Mouse (Mus musculus) right cerebral cortex, adult 18-20 months (tissue): ENCODE measurements around the gene Jak3.
"Not testable (repeated sequence)": the region's sequence is repeated elsewhere in the genome, so short reads cannot be mapped to it uniquely, and the experiment has no call there.

Experiments
- DNase-seq: peaks from one replicate; pipeline ENCODE4 v3.0.0; 2022; ENCODE audit warnings: mixed read lengths

Jak3 gene

DNA sequence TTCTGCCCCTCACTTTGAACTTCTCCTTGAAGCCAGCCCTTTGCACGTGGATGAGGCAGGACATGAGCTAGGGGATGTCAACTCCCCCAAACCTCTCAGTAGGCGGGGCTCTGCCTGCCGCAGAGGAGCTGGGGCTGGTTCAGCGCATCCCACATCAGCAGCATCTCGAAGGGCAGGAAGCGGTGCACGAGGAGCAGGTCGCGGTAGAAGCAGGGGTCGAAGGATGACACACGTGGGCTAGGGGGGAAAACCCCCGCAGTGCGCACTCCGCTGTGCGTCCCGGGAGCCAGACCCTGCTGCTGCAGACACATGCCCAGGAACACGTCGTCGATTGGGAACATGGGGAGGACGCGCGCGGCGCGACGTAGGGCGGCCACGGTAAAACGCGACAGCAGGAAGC is 16.4 kb downstream of the Jak3 start:
- no peak for DNase-seq

GRCm38 (mm10) chr8:71693166-71694041 is 17.3 kb downstream of the Jak3 start:
- no peak for DNase-seq

GRCm38 (mm10) chr8:71695456-71695855 is 19.4 kb downstream of the Jak3 start:
- DNase-seq = not testable (repeated sequence)

- no peak for DNase-seq
Measured at GRCm38 (mm10) chr8:71700493-71701269, 24.6 kb downstream of the Jak3 start.

GRCm38 (mm10) chr8:71701414-71702086 is 25.5 kb downstream of the Jak3 start, which contains the start of gene B3gnt3:
B3gnt3 (minus strand) TSS chr8:71701789.
- no peak for DNase-seq

GRCm38 (mm10) chr8:71702087-71702432 is 26.0 kb downstream of the Jak3 start:
- no peak for DNase-seq

- no peak for DNase-seq
Measured at GRCm38 (mm10) chr8:71702923-71703322, 26.8 kb downstream of the Jak3 start.

DNA sequence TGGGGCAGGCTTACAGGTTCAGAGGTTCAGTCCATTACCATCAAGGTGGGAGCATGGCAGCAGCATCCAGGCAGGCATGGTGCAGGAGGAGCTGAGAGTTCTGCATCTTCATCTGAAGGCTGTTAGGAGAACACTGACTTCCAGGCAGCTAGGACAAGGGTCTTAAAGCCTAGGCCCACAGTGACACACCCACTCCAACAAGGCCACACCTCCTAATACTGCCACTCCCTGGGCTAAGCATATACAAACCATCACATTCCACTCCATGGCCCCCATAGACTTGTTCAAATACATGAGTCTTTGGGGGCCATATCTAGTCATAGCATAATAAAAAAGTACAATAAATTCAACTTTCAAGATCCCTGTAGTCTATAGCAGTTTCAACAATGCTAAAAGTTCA is 27.3 kb downstream of the Jak3 start:
- DNase-seq = not testable (repeated sequence)

DNA sequence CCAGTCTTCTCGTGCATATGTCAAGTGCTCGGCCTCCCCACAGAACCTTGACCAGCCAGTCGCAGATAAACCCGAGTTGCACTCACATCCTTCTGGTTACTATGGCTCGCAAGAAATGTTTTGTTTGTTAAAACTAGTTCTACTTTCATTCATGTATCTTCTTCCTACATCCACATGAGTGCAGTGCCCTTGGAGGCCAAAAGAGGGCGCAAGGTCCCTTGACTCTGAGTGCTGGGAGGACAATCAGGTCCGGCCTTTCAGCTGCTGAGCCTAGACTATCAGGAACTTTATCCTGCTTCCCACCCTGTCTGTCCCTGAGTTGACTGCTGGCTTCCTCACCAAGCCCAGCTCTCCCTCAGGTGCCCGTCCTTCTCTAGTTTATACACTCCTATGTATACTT is 31.8 kb downstream of the Jak3 start:
- DNase-seq = peak; percentile 64

DNA sequence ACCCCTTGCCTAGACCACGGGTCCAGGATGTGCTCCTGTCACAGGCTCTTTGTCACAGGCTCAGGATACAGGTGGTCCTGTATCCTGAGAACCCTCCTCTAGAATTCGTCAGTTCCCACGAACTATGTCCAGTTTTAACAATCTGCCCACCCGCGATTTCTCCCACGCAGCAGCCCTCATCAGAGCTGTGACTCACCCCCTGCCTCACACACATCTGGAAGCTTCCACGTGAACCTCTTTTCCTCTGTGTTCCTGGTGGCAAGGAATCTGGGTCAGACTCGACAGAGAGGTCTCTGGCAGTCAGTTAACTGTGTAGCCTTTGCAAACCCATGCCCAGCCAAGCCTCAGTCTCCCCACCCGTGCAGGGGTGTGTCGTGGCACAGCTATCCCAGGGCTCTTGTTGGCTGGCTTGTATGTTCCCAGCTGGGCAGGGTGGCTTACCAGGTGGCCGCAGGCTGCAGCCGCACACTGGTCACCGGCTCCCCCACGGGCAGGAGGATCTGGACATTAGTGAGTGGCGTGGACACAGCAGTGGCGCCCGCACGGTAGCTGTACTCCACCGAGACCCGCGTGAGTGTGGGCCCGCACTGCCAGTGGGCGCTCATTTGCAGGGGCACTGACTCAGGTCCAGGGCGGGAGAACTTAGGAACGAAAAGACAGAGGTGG is 33.2 kb downstream of the Jak3 start:
- DNase-seq = peak; percentile 65

- peak; percentile 82 for DNase-seq
Measured at GRCm38 (mm10) chr8:71709800-71710446, 33.8 kb downstream of the Jak3 start.

GRCm38 (mm10) chr8:71711574-71711973 is 35.5 kb downstream of the Jak3 start:
- DNase-seq = no peak

- DNase-seq = peak; percentile 71
Measured at GRCm38 (mm10) chr8:71715531-71715930, 39.4 kb downstream of the Jak3 start.

DNA sequence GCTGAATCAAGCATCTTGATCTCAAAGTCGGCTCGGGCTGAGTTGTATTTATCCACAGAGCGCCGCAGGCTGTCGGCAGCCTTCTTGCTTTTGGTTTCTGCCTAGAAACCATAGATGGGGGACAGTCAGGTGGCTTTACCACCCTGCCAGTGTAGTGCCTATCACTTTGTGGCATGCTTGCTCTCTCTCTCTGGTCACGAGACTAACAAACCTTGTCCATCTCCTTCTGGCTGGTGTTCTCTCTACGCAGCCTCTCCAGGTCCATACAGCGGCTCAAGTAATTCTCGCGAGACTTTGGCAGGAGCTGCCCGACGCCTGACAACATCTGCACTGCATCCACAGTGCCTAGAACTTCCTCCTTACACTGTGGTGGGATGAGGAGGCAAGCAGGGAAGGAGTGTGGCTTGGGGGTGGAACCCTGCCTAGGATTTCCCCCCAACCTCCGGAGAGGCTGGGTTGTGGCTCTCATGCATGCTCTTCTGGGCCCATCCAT is 40.5 kb downstream of the Jak3 start:
- DNase-seq = no peak

- DNase-seq = no peak
Measured at GRCm38 (mm10) chr8:71717096-71717495, 41.0 kb downstream of the Jak3 start.

DNA sequence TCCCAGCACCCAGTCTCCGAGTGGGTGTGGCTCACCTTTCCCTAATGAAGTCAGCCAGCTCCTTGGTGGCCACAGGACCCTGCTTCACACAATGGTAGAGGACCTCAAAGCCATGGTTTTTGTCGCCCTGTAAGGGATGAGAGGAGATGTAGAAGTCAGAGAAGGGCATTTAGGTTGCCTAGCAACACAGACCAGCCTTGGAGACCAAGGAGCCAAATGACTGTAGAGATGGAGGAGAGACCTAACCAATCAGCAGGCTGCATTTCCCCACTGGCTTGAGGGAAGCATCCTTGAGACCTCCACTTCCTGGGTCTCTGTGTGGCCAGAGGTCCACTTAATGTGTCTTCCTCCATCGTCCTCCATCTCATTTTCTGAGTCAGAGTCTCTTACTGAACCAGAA is 42.2 kb downstream of the Jak3 start:
- no peak for DNase-seq

- DNase-seq = peak; percentile 67
Measured at GRCm38 (mm10) chr8:71719218-71719617, 43.1 kb downstream of the Jak3 start.

DNA sequence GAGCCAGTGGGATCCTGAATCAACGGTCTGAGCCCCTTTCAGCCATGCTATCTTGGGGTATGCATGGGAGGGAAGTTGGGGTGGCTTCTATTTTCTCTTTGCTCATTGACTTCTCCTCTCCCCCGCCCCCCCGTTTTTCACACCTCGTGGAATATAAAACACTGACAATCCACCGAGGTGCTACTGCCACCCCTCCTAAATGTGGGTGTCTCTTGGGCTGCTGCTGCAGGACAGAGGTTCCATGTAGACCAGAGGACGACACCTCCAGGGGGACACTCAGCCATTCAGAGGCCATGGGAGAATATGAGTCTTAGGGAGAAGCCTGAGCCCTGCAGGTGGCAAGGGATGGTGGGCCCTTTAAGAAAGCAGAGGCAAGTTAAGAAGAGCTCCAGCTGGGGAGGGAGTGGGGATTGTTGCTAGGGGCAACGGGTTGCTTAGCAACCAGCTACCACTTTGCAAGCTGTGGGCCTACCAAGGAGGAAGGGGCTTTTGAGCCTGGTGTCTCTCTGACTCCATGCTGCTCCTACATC is 43.9 kb downstream of the Jak3 start:
- DNase-seq = peak; percentile 75

- DNase-seq = no peak
Measured at GRCm38 (mm10) chr8:71723047-71723551, 47.0 kb downstream of the Jak3 start.

DNA sequence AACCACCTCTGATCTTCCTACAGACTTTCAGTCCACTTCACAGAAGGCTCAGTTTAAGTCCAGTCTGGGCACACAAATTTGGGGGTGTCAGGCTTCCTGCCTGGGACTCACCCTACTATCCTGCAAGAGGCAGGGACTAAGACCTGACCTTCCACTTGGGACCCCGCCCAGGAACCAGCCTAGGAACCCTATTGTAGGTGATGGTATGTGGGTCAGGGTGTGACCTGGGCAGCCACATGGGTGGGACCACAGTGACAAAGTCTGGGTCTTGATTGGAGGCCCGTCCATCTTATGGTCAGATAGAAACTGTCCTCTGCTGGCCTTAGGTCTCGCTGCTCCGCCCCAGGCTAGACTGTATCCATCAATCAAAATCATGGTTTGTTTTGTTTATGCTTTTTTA is 48.3 kb downstream of the Jak3 start:
- no peak for DNase-seq

DNA sequence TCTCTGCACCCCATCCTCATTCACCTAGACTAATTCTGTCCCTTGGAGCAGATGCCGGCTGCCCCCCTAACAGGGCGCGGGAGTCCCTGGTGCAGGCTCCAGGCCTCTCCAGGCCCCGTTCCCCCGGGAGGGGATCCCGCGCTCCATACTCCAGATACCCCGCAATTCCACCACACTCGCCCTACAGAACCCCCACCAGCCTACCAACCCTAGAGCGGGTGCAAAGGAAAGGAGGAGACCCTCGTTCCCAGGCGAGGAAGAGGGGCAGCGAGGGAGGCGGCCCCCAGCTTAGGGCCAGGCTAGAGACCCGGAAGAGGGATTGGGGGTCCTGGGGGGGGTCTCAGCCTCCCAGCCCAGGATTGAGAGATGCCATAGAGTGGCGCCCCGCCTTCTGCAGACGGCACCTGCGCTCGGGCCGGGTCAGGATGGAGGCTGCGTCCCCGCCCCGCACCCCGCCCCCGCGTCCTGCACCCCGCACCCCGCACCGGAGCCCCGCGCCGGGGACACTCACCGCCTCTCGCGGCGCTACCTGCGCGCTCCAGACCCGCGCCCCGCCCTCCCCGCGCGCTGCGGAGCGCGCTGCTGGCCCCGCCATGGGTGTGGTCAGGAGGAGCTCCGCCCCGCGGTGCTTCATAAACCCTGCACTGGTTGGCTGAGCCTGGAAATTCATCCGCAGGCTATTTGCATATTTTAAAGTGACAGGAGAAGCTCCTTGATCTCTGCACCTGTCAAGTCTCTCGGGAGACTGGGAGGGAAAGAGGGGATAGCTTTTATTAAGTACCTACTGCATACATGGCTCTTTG is 49.2 kb downstream of the Jak3 start, which contains the start of gene Fcho1:
Fcho1 (minus strand) TSS at position 595 of the 803 bp plus-strand sequence.
- peak; percentile 88 for DNase-seq
